Mouse (Mus musculus): ENCODE measurements around the gene Kcnd3. TPM values are rescaled to one million over a fixed set of nuclear protein-coding genes. Genes with fewer than 3 reads are reported as not detected.

Kcnd3 gene
- polyA plus RNA-seq, 1 experiment from 2014 or later = 1.2 TPM

DNA sequence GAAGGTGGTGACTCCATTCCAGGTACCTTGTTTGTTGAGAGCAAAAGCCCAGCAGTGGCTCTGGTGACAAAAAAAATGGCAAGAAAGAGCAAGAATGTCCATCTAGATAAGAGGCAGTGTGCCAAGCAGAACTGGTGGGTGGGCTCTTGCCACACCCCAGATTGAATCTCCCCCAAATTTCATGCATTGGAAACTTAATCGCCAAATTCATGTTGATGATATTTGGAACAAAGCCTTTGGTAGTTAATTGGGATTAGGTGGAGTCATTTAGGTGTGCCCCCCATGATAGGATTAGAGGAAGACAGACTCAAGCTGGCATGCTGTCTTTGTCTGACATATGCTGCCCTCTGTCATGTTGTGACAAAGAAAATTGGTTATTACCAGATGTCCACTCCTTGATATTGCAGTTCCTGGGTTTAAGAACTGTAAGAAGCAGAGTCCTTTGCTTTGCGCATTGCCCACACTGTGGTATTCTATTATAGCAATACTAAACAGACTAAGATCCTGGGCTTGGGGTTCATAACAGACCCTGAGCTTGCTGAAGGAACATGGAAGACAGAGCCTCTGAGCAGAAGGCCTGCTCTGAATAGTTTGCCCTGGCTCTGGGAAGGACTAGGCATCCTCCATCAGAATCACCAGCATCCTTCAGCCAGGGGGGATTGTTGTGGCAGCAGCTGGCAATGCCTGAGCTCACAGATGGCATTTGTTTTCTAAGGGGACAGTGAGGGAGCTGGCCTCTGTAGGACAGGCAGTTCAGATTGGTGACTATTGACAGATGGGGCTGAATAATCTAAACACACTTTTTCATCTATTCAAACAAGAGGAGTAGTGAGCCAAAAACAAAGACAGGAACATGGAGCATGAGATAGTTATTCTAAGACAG, 165.0 kb downstream of the Kcnd3 start:
- H3K4me3 ChIP-seq = no peak overlapping the region
- H3K9me3 ChIP-seq (replicated peaks) = no peaks in the 10 kb centered on the region
- H3K27ac ChIP-seq (replicated peaks) = no peak overlapping the region
- DNase-seq (ENCODE audit: low spot score) = no peak
- no peaks in the 10 kb centered on the region for H3K4me1 ChIP-seq
- H3K36me3 ChIP-seq = no peaks in the 10 kb centered on the region
- WGBS = 88% methylated on average over 2 of the region's 2 CpGs
- H3K27me3 ChIP-seq (ENCODE audit: low read depth, poor library complexity, severe bottlenecking) = no peaks in the 10 kb centered on the region

DNA sequence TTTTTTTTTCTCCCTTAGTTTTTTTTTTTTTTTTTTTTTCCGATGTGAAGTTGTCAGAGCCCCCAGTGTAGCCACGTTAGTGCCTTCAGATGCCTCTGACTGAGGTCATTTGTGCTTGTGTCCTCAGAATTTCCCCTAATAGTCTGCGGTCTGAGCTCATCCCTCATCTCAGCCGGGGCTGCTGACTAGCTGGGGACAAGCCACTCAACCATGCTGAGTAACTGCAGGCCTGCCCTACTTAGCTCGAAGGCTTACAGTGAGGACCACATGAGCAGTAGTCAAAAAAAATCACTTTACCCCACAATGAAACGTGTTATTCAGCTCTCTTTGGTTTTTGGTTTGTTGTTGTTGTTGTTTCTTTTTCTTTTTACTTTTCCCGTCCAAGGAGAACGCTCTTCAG, 169.0 kb downstream of the Kcnd3 start:
- Histone ChIP-seq H3K36me3 (no peaks in the 10 kb centered on the region), H3K4me1 (no peaks in the 10 kb centered on the region), H3K9me3 (replicated peaks) (no peaks in the 10 kb centered on the region), H3K4me3 (no peak overlapping the region), H3K27ac (replicated peaks) (no peak overlapping the region), H3K27me3 (ENCODE audit: low read depth, poor library complexity, severe bottlenecking) (no peaks in the 10 kb centered on the region)
- DNase-seq (ENCODE audit: low spot score) = no peak
- 74% methylated on average over 8 of the region's 8 CpGs for WGBS

DNA sequence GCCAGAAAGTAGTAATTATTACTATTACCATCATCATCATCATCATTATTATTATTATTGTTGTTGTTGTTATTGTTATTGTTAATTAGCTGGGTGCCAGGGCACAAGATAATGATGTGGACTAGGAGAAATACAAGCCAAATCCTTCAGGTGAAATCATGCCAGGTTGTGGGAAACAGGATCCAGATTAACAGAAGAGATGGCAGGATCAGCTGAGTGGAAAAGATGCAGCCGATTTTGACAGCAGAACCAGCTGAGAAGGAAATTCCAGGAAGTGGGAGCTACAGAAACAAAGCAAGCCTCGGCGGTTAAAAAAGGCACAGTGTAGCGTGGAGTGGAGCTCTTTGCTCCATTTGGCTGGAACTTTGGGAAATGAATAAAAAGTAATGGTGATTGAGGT, 171.0 kb downstream of the Kcnd3 start:
- no peak overlapping the region for H3K27ac ChIP-seq (replicated peaks)
- H3K27me3 ChIP-seq (ENCODE audit: low read depth, poor library complexity, severe bottlenecking) = no peaks in the 10 kb centered on the region
- WGBS = 75% methylated on average over 4 of the region's 4 CpGs
- no peaks in the 10 kb centered on the region for H3K36me3 ChIP-seq
- no peak overlapping the region for H3K4me3 ChIP-seq
- no peaks in the 10 kb centered on the region for H3K9me3 ChIP-seq (replicated peaks)
- DNase-seq (ENCODE audit: low spot score) = no peak
- H3K4me1 ChIP-seq = peaks cover 4% of the 10 kb centered on the region; the same call in 1 of the 2 replicates

DNA sequence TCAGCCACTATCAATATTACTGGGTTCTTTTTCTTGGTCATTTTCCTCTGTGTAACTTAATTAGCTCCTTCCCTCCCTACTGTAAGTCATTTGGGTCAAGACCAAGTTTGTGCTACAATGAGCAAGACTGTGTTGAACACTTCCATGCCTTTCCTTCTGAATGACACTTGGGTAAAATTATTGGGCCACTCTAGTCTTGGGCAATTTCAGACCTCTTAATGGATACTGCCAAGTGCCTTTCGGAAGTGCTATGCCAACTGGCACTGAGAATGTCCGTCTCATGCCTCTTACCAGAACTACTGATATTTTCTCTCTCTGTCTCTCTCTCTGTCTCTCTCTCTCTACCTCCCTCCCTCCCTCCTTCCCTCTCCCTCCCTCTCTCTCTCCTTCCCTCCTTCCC, 173.8 kb downstream of the Kcnd3 start:
- no peak for DNase-seq (ENCODE audit: low spot score)
- peaks cover 4% of the 10 kb centered on the region; the same call in 1 of the 2 replicates for H3K4me1 ChIP-seq
- no peaks in the 10 kb centered on the region for H3K27me3 ChIP-seq (ENCODE audit: low read depth, poor library complexity, severe bottlenecking)
- H3K36me3 ChIP-seq = no peaks in the 10 kb centered on the region
- H3K9me3 ChIP-seq (replicated peaks) = no peaks in the 10 kb centered on the region
- WGBS = 88% methylated on average over 2 of the region's 2 CpGs
- no peak overlapping the region for H3K27ac ChIP-seq (replicated peaks)
- H3K4me3 ChIP-seq = no peak overlapping the region

DNA sequence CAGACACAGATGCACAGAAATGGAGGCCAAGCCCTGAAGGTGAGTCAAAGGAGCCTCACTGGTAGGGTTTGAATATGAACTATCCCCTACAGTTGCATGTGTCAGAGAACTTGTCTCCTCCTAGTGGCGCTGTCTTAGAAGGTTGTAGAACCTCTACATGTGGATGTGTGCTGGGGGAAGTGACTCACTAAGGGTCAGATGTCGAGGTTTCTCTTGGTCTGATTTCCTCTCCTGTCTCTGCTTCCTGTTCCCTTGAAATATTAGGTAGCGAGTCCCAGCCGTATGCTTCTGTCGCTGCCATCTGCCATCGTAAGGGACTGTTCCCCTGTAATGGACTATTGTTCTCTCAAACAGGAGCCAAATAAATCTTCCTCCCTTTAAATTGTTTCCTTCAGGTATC, 175.1 kb downstream of the Kcnd3 start:
- no peak overlapping the region for H3K4me3 ChIP-seq
- H3K9me3 ChIP-seq (replicated peaks) = no peaks in the 10 kb centered on the region
- no peak overlapping the region for H3K27ac ChIP-seq (replicated peaks)
- DNase-seq (ENCODE audit: low spot score) = no peak
- H3K27me3 ChIP-seq (ENCODE audit: low read depth, poor library complexity, severe bottlenecking) = no peaks in the 10 kb centered on the region
- H3K36me3 ChIP-seq = no peaks in the 10 kb centered on the region
- 82% methylated on average over 6 of the region's 6 CpGs for WGBS
- H3K4me1 ChIP-seq = peaks cover 4% of the 10 kb centered on the region; the same call in 1 of the 2 replicates

DNA sequence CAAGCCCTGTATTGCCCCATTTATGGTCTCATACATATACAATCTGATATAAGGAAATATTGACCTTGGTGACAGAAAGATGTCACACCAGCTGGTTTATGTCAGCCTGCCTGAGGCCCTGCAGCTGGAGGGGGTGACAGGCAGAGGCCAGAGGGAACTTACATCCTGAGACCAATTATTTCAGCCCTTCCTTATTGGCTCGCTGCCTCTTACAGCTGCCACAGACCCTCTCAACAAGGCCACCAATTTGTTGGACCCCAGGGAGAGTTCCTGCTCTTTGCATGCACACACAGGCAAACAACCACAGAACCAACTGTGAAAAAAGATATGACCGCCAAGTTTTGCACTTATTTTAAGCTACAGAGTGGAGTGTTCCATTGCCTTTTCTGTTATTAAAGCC, 180.2 kb downstream of the Kcnd3 start:
- Histone ChIP-seq H3K36me3 (no peaks in the 10 kb centered on the region), H3K9me3 (replicated peaks) (no peaks in the 10 kb centered on the region), H3K4me3 (no peak overlapping the region), H3K27ac (replicated peaks) (no peak overlapping the region), H3K4me1 (no peaks in the 10 kb centered on the region), H3K27me3 (ENCODE audit: low read depth, poor library complexity, severe bottlenecking) (no peaks in the 10 kb centered on the region)
- WGBS = 77% methylated on average over 2 of the region's 2 CpGs
- DNase-seq (ENCODE audit: low spot score) = no peak

DNA sequence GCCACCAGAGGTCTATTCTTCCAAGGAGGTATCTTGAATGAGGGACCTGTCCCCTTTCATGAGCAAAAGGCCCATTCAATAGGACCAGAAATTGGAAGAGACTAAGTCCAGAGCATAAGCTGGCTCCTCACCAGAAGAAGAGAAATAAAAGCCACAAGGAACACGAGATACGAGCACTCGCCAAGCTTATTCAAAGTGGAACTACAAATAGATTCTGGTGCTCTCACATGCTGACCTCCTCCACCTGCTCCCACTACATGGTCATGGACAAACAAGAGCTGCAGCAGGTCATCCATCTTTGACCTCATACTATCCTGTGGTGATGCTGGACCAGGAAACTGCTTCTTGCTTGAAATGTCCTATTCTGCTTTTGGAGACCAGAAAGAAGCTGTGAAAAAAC, 180.9 kb downstream of the Kcnd3 start:
- WGBS = 95% methylated on average over 3 of the region's 3 CpGs
- H3K36me3 ChIP-seq = no peaks in the 10 kb centered on the region
- no peak overlapping the region for H3K27ac ChIP-seq (replicated peaks)
- no peaks in the 10 kb centered on the region for H3K4me1 ChIP-seq
- H3K4me3 ChIP-seq = no peak overlapping the region
- DNase-seq (ENCODE audit: low spot score) = no peak
- no peaks in the 10 kb centered on the region for H3K27me3 ChIP-seq (ENCODE audit: low read depth, poor library complexity, severe bottlenecking)
- no peaks in the 10 kb centered on the region for H3K9me3 ChIP-seq (replicated peaks)

DNA sequence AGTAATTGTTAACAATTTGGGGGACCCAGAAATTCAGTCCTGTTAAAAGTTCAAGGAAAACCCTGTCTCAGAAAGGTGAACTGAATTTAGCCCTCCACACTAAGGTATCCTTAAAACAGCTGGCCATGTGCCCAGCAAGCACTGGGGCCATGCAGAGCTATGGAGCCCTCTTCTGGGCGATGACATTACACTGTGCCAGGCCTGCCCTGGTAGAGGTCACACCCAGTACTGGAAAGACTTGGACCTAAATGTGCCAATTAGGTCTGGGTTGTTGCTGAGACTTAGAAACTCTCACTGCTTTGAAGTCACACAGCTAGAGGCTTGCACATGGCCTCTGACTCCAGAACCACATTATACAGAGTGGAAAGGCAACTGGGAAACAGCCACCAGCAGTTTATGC, 190.1 kb downstream of the Kcnd3 start:
- no peaks in the 10 kb centered on the region for H3K36me3 ChIP-seq
- H3K9me3 ChIP-seq (replicated peaks) = no peaks in the 10 kb centered on the region
- no peak for DNase-seq (ENCODE audit: low spot score)
- 66% methylated on average over 1 of the region's 1 CpGs for WGBS
- H3K27me3 ChIP-seq (ENCODE audit: low read depth, poor library complexity, severe bottlenecking) = no peaks in the 10 kb centered on the region
- no peaks in the 10 kb centered on the region for H3K4me1 ChIP-seq
- no peak overlapping the region for H3K27ac ChIP-seq (replicated peaks)
- no peak overlapping the region for H3K4me3 ChIP-seq

DNA sequence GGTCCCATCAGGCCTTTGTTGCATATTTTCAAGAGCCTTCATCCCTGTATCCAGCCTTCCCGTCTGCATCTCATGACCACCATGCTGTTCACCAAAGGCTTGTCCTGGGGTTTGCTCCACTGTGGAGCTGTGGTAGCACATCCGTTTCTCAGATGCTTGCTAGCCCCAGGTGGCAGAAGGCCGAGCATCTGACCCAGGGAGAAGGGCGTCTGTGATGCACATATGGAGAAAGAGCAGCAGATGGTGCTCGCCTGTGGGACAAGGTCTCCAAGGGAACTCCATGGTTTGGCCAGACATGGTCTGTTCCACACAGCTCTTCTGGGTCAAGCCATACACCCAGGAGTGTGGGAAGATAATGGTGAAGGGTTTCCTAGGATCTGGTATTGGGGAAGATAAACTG, 191.4 kb downstream of the Kcnd3 start:
- H3K27me3 ChIP-seq (ENCODE audit: low read depth, poor library complexity, severe bottlenecking) = no peaks in the 10 kb centered on the region
- DNase-seq (ENCODE audit: low spot score) = no peak
- H3K36me3 ChIP-seq = no peaks in the 10 kb centered on the region
- H3K4me3 ChIP-seq = no peak overlapping the region
- H3K9me3 ChIP-seq (replicated peaks) = no peaks in the 10 kb centered on the region
- H3K27ac ChIP-seq (replicated peaks) = no peak overlapping the region
- no peaks in the 10 kb centered on the region for H3K4me1 ChIP-seq
- 81% methylated on average over 5 of the region's 5 CpGs for WGBS

DNA sequence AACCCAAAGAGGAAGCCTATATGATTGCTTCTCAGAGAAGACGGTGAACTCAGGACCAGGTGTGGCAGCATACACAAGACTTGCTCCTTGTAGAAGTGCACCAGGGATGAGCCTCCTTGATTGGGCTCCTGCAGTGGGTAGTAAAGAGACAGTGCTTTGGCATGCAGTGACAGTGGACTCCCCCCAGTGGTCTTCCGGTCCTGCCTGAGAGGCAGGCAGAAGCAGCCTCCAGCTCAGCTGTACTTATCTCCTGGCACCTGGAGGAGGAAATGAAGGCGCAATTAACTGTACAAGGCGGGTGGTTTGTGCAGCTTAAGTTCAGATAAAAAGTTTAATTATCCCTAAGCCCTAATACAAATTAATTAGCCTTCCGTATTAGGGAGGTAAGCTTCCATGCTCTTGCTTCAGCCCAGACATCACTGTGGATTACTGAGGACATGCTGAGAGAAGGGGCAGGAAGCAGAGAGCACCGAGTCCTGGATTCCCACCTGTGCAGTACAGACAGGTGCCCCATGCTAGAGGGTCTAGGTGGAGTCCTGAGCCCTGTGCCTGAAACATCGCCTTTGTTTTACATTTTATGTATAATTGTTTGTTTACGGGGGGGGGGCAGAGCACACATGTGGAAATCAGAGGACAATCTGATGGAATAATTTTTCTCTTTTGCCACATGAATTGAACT, 196.9 kb downstream of the Kcnd3 start:
- H3K27me3 ChIP-seq (ENCODE audit: low read depth, poor library complexity, severe bottlenecking) = no peaks in the 10 kb centered on the region
- H3K4me3 ChIP-seq = no peak overlapping the region
- 75% methylated on average over 8 of the region's 8 CpGs for WGBS
- DNase-seq (ENCODE audit: low spot score) = no peak
- no peaks in the 10 kb centered on the region for H3K4me1 ChIP-seq
- H3K36me3 ChIP-seq = no peaks in the 10 kb centered on the region
- no peaks in the 10 kb centered on the region for H3K9me3 ChIP-seq (replicated peaks)
- no peak overlapping the region for H3K27ac ChIP-seq (replicated peaks)

DNA sequence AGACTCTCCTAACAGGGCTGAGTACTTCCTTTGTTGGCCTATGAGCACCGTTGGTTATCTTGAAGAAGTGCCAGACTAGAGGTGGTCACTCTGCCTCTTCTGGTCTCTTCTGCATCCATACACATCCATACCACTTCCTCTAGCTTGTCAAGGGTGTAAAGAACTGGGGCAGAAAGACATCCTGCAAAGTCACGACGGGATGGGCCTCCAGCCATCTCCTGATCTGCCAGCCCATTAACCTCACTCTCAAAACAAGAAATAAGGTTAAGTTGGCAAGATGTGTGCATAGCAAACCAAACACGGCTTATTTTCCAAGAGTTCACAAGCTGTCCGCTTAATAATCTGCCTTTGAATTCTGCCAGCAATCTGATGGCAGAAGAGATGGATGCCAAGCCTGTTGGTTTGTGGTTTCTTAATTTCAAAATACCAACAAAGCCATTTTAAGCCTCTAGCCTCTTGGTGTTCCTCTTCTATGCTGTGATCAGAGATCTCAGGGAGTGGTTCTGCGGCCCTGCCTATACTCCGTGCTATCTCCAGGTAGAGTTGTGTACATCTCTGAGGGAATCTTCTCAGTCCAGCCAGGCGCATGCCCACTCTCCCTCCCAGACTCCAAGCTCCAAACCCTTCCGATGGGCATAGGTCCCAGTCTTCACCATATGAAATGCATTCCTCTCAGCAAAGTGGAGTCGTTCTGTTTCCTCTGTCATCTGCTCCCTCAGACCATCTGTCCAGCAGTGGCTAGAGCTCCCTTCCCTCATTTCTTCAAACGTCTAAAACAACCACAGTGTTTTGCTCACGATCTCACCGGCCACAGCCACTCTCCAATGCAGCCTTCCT, 201.6 kb downstream of the Kcnd3 start:
- DNase-seq (ENCODE audit: low spot score) = no peak
- Histone ChIP-seq H3K27ac (replicated peaks) (no peak overlapping the region), H3K9me3 (replicated peaks) (no peaks in the 10 kb centered on the region), H3K27me3 (ENCODE audit: low read depth, poor library complexity, severe bottlenecking) (no peaks in the 10 kb centered on the region), H3K4me1 (no peaks in the 10 kb centered on the region), H3K4me3 (no peak overlapping the region), H3K36me3 (no peaks in the 10 kb centered on the region)
- whole genome bisulfite sequencing = 90% methylated on average over 13 of the region's 13 CpGs

DNA sequence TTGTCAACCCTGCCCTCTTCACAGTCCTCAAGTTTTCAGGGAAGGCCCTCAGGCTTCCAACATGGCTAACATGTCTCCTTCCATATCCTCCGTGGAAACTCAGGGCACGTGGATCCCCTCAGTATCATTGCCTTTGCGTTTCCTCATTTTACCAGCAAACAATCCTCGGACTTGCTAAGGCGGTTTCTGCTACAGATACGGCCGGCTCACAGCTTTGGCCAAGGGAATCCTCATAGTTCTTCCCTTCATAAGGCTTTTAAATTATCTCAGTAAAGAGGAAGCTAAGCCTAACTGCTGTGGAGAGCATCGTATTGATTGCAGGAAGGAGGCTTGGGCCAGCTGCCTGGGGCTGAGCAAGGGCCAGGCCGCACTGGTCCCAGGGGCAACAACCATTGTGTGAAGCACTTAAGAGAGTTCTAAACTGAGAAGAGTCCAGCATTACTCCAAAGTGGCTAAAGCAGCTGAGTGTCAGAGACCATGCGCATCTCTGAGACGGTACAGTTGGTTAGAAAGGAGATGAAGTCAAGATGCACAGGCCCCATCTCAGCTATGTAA, 203.0 kb downstream of the Kcnd3 start:
- Histone ChIP-seq H3K9me3 (replicated peaks) (no peaks in the 10 kb centered on the region), H3K4me3 (no peak overlapping the region), H3K36me3 (no peaks in the 10 kb centered on the region), H3K4me1 (no peaks in the 10 kb centered on the region), H3K27me3 (ENCODE audit: low read depth, poor library complexity, severe bottlenecking) (no peaks in the 10 kb centered on the region), H3K27ac (replicated peaks) (no peak overlapping the region)
- WGBS = 95% methylated on average over 11 of the region's 11 CpGs
- DNase-seq (ENCODE audit: low spot score) = no peak

All from midbrain, embryonic 10.5 days (tissue).